Mouse (Mus musculus) heart, embryonic 14.5 days (tissue): ENCODE data around the gene Irs1. TPM values are rescaled to one million over a fixed set of nuclear protein-coding genes. Genes with fewer than 3 reads are reported as not detected.

Source experiments
- ATAC-seq: fragments of 200-750 bp; cut with Nextera tagmentation; 2 replicates; pipeline ENCODE4 v1.8.0; 2017; ENCODE audit warnings: low read depth, moderate TSS enrichment; ENCODE audit not compliant: insufficient number of reproducible peaks, insufficient read depth, low FRiP score
- H3K27ac ChIP-seq, 2 experiments: fragments of 200-500 bp in 1 of 2; fragments of 300-500 bp in 1 of 2; sonication (generic) in 1 of 2; replicated peaks in 1 of 2; 2 replicates each; pipeline ENCODE4 v1.5.1; 2012 to 2014; ENCODE audit warnings: low read depth in 2 of 2, low read length in 2 of 2, control low read depth in 1 of 2, mild to moderate bottlenecking in 1 of 2, mixed read lengths in 1 of 2; ENCODE audit not compliant: control insufficient read depth in 1 of 2, insufficient read depth in 1 of 2
- H3K27me3 ChIP-seq: fragments of 300-500 bp; sonication (generic); 2 replicates; pipeline ENCODE4 v1.6.1; 2014; ENCODE audit warnings: mild to moderate bottlenecking, low read length, control low read depth; ENCODE audit not compliant: control insufficient read depth, insufficient read depth
- H3K36me3 ChIP-seq: fragments of 300-500 bp; sonication (generic); 2 replicates; pipeline ENCODE4 v1.6.1; 2014; ENCODE audit warnings: mild to moderate bottlenecking, control low read depth, low read length, mixed read lengths; ENCODE audit not compliant: control insufficient read depth, insufficient read depth
- H3K4me1 ChIP-seq, 2 experiments: fragments of 200-500 bp in 1 of 2; fragments of 300-500 bp in 1 of 2; sonication (generic) in 1 of 2; 2 replicates each; pipeline ENCODE4 v1.6.1; 2012 to 2014; ENCODE audit warnings: low read length in 2 of 2, control low read depth in 1 of 2, mixed read lengths in 1 of 2; ENCODE audit not compliant: control insufficient read depth in 2 of 2, insufficient read depth in 2 of 2
- H3K4me2 ChIP-seq: fragments of 300-500 bp; sonication (generic); 2 replicates; pipeline ENCODE4 v1.6.1; 2014; ENCODE audit warnings: mild to moderate bottlenecking, low read length
- H3K4me3 ChIP-seq, 2 experiments: fragments of 200-500 bp in 1 of 2; fragments of 300-500 bp in 1 of 2; sonication (generic) in 1 of 2; 2 replicates each; pipeline ENCODE4 v1.5.1; 2012 to 2014; ENCODE audit warnings: low read length in 2 of 2, mild to moderate bottlenecking in 2 of 2, control low read depth in 1 of 2, low read depth in 1 of 2, moderate library complexity in 1 of 2; ENCODE audit not compliant: control insufficient read depth in 1 of 2, insufficient read depth in 1 of 2
- H3K9ac ChIP-seq: fragments of 300-500 bp; sonication (generic); 2 replicates; pipeline ENCODE4 v1.6.1; 2014; ENCODE audit warnings: mild to moderate bottlenecking, low read length
- H3K9me3 ChIP-seq: fragments of 300-500 bp; sonication (generic); 2 replicates; pipeline ENCODE4 v1.6.1; 2016; ENCODE audit warnings: low read length, control low read depth; ENCODE audit not compliant: control insufficient read depth
- WGBS: fragments of 180-500 bp; shearing (Covaris S2); extraction: QIAGEN DNeasy Blood & Tissue Kit; methylation state at CpG from one replicate; pipeline ENCODE4 v1.1.7; 2014; 5-methylcytosine and 5-hydroxymethylcytosine counted together
- polyA plus RNA-seq: library from polyadenylated mRNA; unstranded; fragments of >200 nt; fragmentation: Nextera tagmentation; extraction: Ambion mirVana; gene quantifications from 2 replicates; pipeline ENCODE4 v1.2.1, GENCODE M21; 2014

Gene Irs1
- polyA plus RNA-seq, 1 experiment from 2014 or later: 10.5 TPM

DNA sequence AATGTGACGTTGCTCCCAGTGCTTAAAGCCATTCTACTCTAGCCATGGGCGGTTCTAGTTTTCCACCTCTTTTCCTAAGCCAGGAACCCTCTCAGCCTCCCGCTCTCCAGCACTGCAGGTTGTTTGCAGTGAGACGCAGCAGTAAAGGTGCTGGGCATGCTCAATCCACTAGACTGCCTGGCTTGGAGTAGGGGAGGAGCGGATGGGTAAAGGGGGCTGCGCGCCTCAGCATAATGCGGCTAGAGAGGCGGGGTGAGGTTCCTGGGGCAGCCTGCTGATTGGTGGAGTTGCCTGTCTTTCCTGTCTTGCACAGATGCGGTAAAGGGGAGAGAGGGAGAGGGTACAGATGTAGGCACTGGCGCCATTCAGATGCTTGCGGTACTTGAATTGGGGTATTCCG, 1.6 kb upstream of the Irs1 start:
- Histone ChIP-seq H3K4me1 (peaks cover 12 to 27% of the 10 kb centered on the region in 2 experiments; a peak in 3 of 4 replicates), H3K4me2 (peak overlapping the region; percentile 73), H3K27ac (peak overlapping the region; percentile 68 to 98), H3K27me3 (peaks cover 18% of the 10 kb centered on the region; the same call in 1 of the 2 replicates), H3K9ac (peak overlapping the region; percentile 96), H3K9me3 (no peaks in the 10 kb centered on the region), H3K4me3 (peak overlapping the region; percentile 56 to 78), H3K36me3 (peaks cover 12% of the 10 kb centered on the region)
- ATAC-seq: peak; percentile 20; the same call in 1 of the 2 replicates
- WGBS: under 1% methylated on average over 13 of the region's 13 CpGs

DNA sequence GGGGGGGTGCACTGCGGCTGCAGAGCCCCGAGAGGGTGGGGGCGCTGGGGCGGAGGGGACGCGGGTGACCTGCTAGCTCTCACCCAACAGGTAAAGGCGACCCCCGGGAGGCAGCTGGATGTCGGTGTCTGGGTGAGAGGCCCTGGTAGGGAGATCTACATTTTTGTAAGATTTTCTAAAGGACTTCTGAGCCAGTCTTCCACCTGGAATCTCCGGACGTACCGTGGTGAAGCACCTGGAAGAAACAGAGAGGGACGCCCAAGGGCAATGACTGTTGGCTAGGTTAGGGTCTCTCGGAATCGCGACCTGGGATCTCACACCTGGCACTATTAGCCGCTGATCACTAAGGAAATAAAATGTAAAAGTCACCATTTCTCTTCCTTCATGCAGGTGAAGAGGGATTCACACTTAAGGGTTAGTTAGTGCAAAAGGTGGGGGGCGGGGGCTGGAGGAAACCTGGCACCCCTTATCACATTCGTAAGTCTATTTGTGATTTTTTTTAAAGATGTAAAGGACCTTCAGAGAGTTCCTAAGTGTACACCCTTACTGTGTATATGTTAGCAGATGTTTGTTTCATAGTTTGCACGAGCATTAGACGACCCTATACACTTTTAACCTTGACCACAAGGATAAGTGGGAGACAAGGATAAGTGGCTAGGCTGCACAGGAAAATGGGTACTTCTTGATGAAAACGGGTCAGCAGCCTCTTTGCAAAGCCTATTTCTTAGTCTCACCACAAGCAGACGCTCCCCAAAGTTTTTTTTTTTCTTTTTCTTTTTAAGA, 905 bp upstream of the Irs1 start:
- Histone ChIP-seq H3K4me2 (peak overlapping the region; percentile 73), H3K4me3 (peak overlapping the region; percentile 56 to 78), H3K4me1 (peaks cover 16 to 31% of the 10 kb centered on the region in 2 experiments; a peak in 3 of 4 replicates), H3K27ac (peak overlapping the region; percentile 68 to 98), H3K9ac (peak overlapping the region; percentile 96), H3K36me3 (peaks cover 18% of the 10 kb centered on the region), H3K9me3 (no peaks in the 10 kb centered on the region), H3K27me3 (peaks cover 18% of the 10 kb centered on the region; the same call in 1 of the 2 replicates)
- 2% methylated on average over 20 of the region's 23 CpGs for WGBS
- peak; percentile 19 for ATAC-seq

DNA sequence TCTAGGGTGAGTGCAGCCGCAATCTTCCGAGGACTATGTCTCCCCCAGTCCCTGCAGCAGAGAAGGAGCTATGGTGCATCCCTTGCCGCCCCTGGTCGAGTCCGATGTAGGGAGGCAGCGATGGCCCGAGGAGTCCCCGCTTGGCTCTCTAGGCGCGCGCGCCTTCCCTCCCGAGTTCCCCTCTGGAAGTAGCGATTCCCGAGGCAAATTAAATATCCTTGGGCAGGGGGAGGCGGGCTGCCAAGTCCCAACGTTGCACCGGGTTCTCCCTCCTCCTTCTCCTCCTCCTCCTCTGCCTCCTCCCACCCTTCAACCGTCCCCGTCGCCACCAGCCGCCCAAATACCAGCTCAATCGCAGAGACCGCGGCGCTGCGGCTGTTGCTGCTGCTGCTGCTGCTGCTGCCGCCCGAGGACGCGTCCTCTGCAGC, 479 bp downstream of the Irs1 start:
- Histone ChIP-seq H3K4me3 (peak overlapping the region; percentile 56 to 78), H3K27me3 (peaks cover 16% of the 10 kb centered on the region; the same call in 1 of the 2 replicates), H3K9ac (peak overlapping the region; percentile 96), H3K4me2 (peak overlapping the region; percentile 73), H3K36me3 (peaks cover 24% of the 10 kb centered on the region), H3K4me1 (peaks cover 16 to 31% of the 10 kb centered on the region in 2 experiments; a peak in 3 of 4 replicates), H3K27ac (peak overlapping the region; percentile 93 to 98), H3K9me3 (no peaks in the 10 kb centered on the region)
- WGBS: 0% methylated on average over 30 of the region's 31 CpGs
- ATAC-seq: peak; percentile 69

DNA sequence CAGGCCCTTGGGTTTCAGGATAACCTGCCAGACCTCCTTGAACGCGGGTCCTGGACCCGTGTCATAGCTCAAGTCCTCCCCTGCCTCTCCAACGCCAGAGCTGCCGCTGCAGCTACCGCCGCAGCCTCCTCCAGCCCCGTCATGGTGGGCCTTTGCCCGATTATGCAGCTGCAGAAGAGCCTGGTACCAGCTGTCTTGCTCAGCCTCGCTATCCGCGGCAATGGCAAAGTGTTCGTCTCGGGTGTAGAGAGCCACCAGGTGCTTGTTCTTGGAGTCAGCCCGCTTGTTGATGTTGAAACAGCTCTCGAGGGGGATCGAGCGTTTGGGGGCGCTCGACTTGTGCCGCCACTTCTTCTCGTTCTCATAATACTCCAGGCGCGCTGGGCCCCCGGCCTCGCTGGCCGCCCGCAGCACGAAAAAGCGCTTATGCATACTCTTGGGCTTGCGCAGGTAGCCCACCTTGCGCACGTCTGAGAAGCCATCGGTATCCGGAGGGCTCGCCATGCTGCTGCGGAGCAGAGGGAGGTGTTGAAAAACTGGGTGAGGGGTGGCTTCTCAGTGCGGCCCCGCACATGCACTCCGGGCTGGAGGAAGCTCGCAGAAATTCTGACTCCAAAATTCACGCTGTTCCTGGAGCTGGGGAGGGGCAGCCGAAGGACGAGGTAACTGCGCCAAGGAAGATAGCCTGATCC, 1.1 kb downstream of the Irs1 start:
- peak overlapping the region; percentile 96 for H3K9ac ChIP-seq
- under 1% methylated on average over 45 of the region's 45 CpGs for WGBS
- H3K4me1 ChIP-seq: peaks cover 16 to 31% of the 10 kb centered on the region in 2 experiments; a peak in 3 of 4 replicates
- H3K4me3 ChIP-seq: peak overlapping the region; percentile 56 to 78
- no peaks in the 10 kb centered on the region for H3K9me3 ChIP-seq
- H3K27me3 ChIP-seq: peaks cover 14% of the 10 kb centered on the region; the same call in 1 of the 2 replicates
- no peak for ATAC-seq
- H3K27ac ChIP-seq: peak overlapping the region; percentile 93 to 98
- peak overlapping the region; percentile 73 for H3K4me2 ChIP-seq
- peaks cover 24% of the 10 kb centered on the region for H3K36me3 ChIP-seq

DNA sequence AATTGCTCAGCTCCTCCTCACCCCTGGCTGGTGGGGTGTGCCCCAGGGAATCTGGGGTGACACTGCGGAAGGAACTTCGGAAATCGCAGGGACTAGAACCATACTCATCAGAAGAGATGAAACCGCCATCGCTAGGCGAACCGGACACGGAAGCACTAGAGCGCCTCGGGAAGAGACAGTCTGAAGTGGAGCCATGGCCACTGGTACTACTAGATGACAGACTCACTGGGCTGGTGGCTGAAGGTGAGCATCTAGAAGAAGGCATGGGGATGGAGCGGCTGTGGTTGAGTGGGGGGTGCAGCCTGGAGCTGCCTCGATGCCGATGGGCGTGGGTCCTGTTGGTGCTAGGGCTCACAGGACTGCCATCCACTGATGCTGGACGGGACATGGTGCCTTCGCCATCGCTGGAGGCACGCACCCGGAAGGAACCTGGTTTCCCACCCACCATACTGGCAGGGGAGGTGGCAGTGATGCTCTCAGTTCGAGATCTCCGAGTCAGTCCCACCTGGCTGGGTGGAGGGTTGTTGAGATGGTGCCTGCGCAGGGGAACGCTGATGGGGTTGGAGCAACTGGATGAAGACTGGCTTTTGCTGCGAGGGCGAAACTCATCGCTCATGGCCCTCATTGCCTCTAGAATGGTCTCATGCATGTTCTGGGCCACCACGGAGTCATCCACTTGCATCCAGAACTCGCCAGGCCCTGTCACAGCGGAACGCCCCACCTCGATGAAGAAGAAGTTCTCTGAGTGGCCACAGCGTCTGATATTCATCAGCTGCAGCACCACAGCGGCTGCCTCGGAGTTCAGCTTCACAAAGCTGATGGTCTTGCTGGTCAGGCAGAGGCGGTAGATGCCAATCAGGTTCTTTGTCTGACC, 1.9 kb downstream of the Irs1 start:
- Histone ChIP-seq H3K27me3 (0 out of 2 replicates have a peak, but pooled peaks cover 11% of the 10 kb centered on the region), H3K36me3 (peaks cover 24% of the 10 kb centered on the region), H3K4me1 (peaks cover 16 to 31% of the 10 kb centered on the region in 2 experiments; a peak in 3 of 4 replicates), H3K4me3 (peak overlapping the region; percentile 56 to 78), H3K27ac (peak overlapping the region; percentile 93 to 98), H3K9ac (peak overlapping the region; percentile 96), H3K4me2 (peak overlapping the region; percentile 73), H3K9me3 (no peaks in the 10 kb centered on the region)
- 56% methylated on average over 35 of the region's 35 CpGs for WGBS
- ATAC-seq: no peak

DNA sequence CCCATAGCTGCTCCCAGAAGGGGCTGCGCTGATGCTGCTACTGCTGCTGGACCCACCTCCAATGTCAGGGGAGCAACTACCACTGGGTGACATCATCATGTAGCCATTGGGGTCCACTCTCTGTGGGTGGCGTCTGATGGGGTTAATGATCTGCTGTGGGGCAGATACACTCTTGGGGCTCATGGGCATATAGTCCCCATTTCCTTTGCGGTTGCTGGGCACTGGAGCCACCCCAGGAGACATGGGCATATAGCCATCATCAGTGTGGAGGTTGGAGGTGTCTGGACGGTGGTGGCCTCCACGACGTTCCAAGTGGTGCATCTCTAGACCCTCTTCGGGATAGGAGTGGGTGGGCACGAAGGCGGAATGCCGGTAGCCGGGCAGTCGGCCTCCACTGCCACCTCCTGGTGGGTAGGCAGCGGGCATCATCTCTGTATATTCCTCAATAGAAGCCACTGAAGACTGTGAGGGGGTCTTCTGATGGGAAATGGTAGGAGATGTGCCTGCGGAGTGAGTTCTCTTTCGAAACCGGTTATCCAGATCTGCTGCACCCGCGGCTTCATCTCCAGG, 2.7 kb downstream of the Irs1 start:
- Histone ChIP-seq H3K27ac (peak overlapping the region in 1 of 2 experiments; percentile 75; a peak in 1 of 4 replicates), H3K4me1 (peaks cover 16 to 31% of the 10 kb centered on the region in 2 experiments; a peak in 3 of 4 replicates)

More for the DNA sequence above, 2.7 kb downstream of the Irs1 start:
- no peak for ATAC-seq
- H3K4me2 ChIP-seq: peak overlapping the region; percentile 73
- 83% methylated on average over 18 of the region's 18 CpGs for WGBS
- H3K9ac ChIP-seq: peak overlapping the region; percentile 96
- H3K9me3 ChIP-seq: no peaks in the 10 kb centered on the region
- 0 out of 2 replicates have a peak, but pooled peaks cover 11% of the 10 kb centered on the region for H3K27me3 ChIP-seq
- peak overlapping the region; percentile 56 to 78 for H3K4me3 ChIP-seq
- peaks cover 24% of the 10 kb centered on the region for H3K36me3 ChIP-seq
